Mouse (Mus musculus) stomach, adult 2 months (tissue): ENCODE results near the gene Rabl3. TPM values are rescaled to one million over a fixed set of nuclear protein-coding genes. Genes with fewer than 3 reads are reported as not detected.

Experiments
- polyA plus RNA-seq: library from polyadenylated mRNA; depleted of rRNA; stranded (reverse); fragments of >200 nt; gene quantifications from 2 replicates; pipeline ENCODE4 v1.2.3, GENCODE M21; 2012; rRNA removed

Rabl3 gene
- polyA plus RNA-seq, result 0.11 and 0.48 TPM in 2 replicates

DNA sequence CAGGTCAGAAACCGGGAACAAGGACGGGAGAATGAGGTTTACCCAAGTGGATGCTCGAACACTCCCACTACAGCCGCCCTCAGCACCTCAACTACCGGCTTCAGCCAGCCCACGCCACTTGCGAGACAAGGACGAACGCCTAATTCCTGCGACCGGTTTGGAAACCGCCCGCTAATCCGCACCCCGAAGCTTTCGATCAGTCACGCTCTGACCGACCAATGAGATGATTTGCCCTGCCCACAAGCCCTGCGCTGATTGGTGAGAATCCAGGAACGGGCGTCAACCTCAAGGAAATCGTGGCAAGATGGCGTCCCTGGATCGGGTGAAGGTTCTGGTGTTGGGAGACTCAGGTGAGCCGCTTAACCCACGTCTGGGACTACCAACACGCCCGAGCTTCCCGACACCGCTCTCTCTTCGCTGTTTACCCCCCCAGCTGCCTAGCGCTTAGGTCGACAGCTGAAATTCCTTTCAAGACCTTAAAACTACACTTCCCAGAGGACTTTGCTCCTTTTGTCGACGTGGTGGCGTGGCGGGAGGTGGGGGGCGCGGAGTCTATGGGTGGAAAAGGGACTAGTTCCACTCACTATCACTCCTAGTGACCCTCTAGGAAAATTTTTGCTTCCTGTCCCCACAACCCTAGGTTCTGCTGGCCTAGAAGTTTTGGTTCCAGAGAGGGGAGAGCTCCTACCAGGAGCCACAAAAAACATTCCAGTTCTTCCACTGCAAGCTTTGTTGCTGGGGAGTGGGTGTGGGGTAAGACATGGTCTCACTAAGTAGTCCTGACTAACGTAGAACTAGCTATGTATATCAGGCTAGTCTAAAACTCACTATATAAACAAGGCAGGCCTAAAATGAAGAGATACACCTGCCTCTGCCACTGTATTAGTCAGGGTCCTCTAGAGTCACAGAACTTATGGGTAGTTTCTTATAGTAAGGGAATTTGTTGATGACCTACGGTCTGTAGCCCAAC, at the start of gene Rabl3, which contains the start of gene Gtf2e1:
Gene Rabl3, plus strand, starts transcription at position 275 of the 970 bp plus-strand sequence.
Gene Gtf2e1, minus strand, starts transcription at position 179 of the 970 bp plus-strand sequence.

DNA sequence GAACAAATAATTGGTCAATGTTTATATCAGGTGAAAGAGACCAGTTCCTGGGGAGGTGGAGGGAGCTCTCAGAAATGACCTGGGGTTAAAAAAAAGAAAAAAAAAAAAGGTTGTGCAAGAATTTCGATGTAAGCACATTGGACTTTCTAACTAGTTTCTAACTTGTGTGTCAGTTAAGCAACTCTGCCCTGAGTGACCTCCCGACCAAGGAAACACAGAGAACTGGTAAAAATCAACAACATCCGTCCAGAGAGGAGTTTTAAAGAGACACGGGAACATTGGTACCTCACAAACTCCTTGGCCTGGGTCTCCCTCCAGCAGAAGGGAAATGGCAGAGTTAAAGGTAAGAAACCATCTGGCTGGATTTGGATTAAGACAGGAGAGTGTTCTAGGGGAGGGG, 40.3 kb downstream of the Rabl3 start, which contains the start of gene Hgd:
Gene Hgd, plus strand, starts transcription at position 160 of the 400 bp plus-strand sequence.

Other genes with a start within 250 kb of the Rabl3 start
- gene Stxbp5l, start 154.9 kb upstream of the Rabl3 start, polyA plus RNA-seq, result 0.06 TPM in 1 of 2 replicates, not detected in the other
- gene Gtf2e1, start 96 bp upstream of the Rabl3 start, polyA plus RNA-seq, result 0.62 and 0.83 TPM in 2 replicates
- 0.12 TPM in 1 of 2 replicates, not detected in the other for gene Hgd, start 40.3 kb downstream of the Rabl3 start, polyA plus RNA-seq
- gene Ndufb4, start 114.6 kb downstream of the Rabl3 start, polyA plus RNA-seq, result 40.4 and 60.8 TPM in 2 replicates
- 7.8 and 9.6 TPM in 2 replicates for gene Fstl1, start 237.0 kb downstream of the Rabl3 start, polyA plus RNA-seq